Mouse (Mus musculus): ENCODE data around the gene Dnajb2. TPM values are rescaled to one million over a fixed set of nuclear protein-coding genes. Genes with fewer than 3 reads are reported as not detected.

Gene Dnajb2
- polyA plus RNA-seq, 1 experiment, result 27.7 TPM

GRCm38 (mm10) chr1:75216797-75217585 is 19.2 kb upstream of the Dnajb2 start:
- Histone ChIP-seq H3K79me3 (ENCODE audit: low read depth) (peaks cover 43% of the 10 kb centered on the region), H3K4me3 (ENCODE audit: insufficient read depth, poor library complexity, severe bottlenecking) (no peak overlapping the region), H3K79me2 (ENCODE audit: control insufficient read depth, insufficient read depth) (peaks cover 72% of the 10 kb centered on the region), H3K27me3 (ENCODE audit: control insufficient read depth, insufficient read depth, insufficient read length) (no peaks in the 10 kb centered on the region), H3K36me3 (ENCODE audit: control insufficient read depth, insufficient read depth) (peaks cover 52% of the 10 kb centered on the region), H3ac (ENCODE audit: control insufficient read depth, insufficient read length, low read depth) (no peak overlapping the region)
- TF ChIP-seq MYOG (IDR thresholded peaks at IDR 0.05; ENCODE audit: control insufficient read depth, extremely low read depth, insufficient read length) (no peak), CEBPB (IDR thresholded peaks at IDR 0.05; ENCODE audit: low read depth) (no peak), MYOD1 (IDR thresholded peaks at IDR 0.05; ENCODE audit: control insufficient read depth, insufficient read length, low read depth) (no peak), USF1 (IDR thresholded peaks at IDR 0.05; ENCODE audit: low read depth) (no peak), FOSL1 (IDR thresholded peaks at IDR 0.05; ENCODE audit: insufficient read depth, low read length, poor library complexity, severe bottlenecking) (no peak), CTCF (IDR thresholded peaks at IDR 0.05; ENCODE audit: control insufficient read depth, insufficient read depth, insufficient read length) (no peak), MAX (IDR thresholded peaks at IDR 0.05) (no peak)

- Histone ChIP-seq H3K79me2 (ENCODE audit: control insufficient read depth, insufficient read depth) (peaks cover 64% of the 10 kb centered on the region), H3K79me3 (ENCODE audit: low read depth) (peaks cover 38% of the 10 kb centered on the region), H3ac (ENCODE audit: control insufficient read depth, insufficient read length, low read depth) (peak overlapping the region; percentile 2), H3K27me3 (ENCODE audit: control insufficient read depth, insufficient read depth, insufficient read length) (no peaks in the 10 kb centered on the region), H3K4me3 (ENCODE audit: insufficient read depth, poor library complexity, severe bottlenecking) (peak overlapping the region; percentile 91), H3K36me3 (ENCODE audit: control insufficient read depth, insufficient read depth) (peaks cover 44% of the 10 kb centered on the region)
- TF ChIP-seq CTCF (IDR thresholded peaks at IDR 0.05; ENCODE audit: control insufficient read depth, insufficient read depth, insufficient read length) (no peak), MAX (IDR thresholded peaks at IDR 0.05) (no peak), FOSL1 (IDR thresholded peaks at IDR 0.05; ENCODE audit: insufficient read depth, low read length, poor library complexity, severe bottlenecking) (no peak), USF1 (IDR thresholded peaks at IDR 0.05; ENCODE audit: low read depth) (no peak), CEBPB (IDR thresholded peaks at IDR 0.05; ENCODE audit: low read depth) (no peak), MYOD1 (IDR thresholded peaks at IDR 0.05; ENCODE audit: control insufficient read depth, insufficient read length, low read depth) (no peak), MYOG (IDR thresholded peaks at IDR 0.05; ENCODE audit: control insufficient read depth, extremely low read depth, insufficient read length) (no peak)
These were observed 18.3 kb upstream of the Dnajb2 start for GRCm38 (mm10) chr1:75217893-75218226.

GRCm38 (mm10) chr1:75218227-75219001 is 17.8 kb upstream of the Dnajb2 start:
- no peaks in the 10 kb centered on the region for H3K27me3 ChIP-seq (ENCODE audit: control insufficient read depth, insufficient read depth, insufficient read length)
- peaks cover 38% of the 10 kb centered on the region for H3K36me3 ChIP-seq (ENCODE audit: control insufficient read depth, insufficient read depth)
- H3K4me3 ChIP-seq (ENCODE audit: insufficient read depth, poor library complexity, severe bottlenecking), result peak overlapping the region; percentile 91
- TF ChIP-seq CTCF (IDR thresholded peaks at IDR 0.05; ENCODE audit: control insufficient read depth, insufficient read depth, insufficient read length) (no peak), FOSL1 (IDR thresholded peaks at IDR 0.05; ENCODE audit: insufficient read depth, low read length, poor library complexity, severe bottlenecking) (no peak), MYOD1 (IDR thresholded peaks at IDR 0.05; ENCODE audit: control insufficient read depth, insufficient read length, low read depth) (peak; percentile 68), MAX (IDR thresholded peaks at IDR 0.05) (peak; percentile 24), CEBPB (IDR thresholded peaks at IDR 0.05; ENCODE audit: low read depth) (no peak), USF1 (IDR thresholded peaks at IDR 0.05; ENCODE audit: low read depth) (no peak)
- H3K79me3 ChIP-seq (ENCODE audit: low read depth), result peaks cover 33% of the 10 kb centered on the region
- H3K79me2 ChIP-seq (ENCODE audit: control insufficient read depth, insufficient read depth), result peaks cover 58% of the 10 kb centered on the region
- H3ac ChIP-seq (ENCODE audit: control insufficient read depth, insufficient read length, low read depth), result peak overlapping the region; percentile 71

GRCm38 (mm10) chr1:75219078-75219477 is 17.1 kb upstream of the Dnajb2 start:
- peaks cover 28% of the 10 kb centered on the region for H3K79me3 ChIP-seq (ENCODE audit: low read depth)
- H3K27me3 ChIP-seq (ENCODE audit: control insufficient read depth, insufficient read depth, insufficient read length), result no peaks in the 10 kb centered on the region
- peaks cover 32% of the 10 kb centered on the region for H3K36me3 ChIP-seq (ENCODE audit: control insufficient read depth, insufficient read depth)
- peak overlapping the region; percentile 91 for H3K4me3 ChIP-seq (ENCODE audit: insufficient read depth, poor library complexity, severe bottlenecking)
- peak overlapping the region; percentile 71 for H3ac ChIP-seq (ENCODE audit: control insufficient read depth, insufficient read length, low read depth)
- H3K79me2 ChIP-seq (ENCODE audit: control insufficient read depth, insufficient read depth), result peaks cover 51% of the 10 kb centered on the region
- TF ChIP-seq CTCF (IDR thresholded peaks at IDR 0.05; ENCODE audit: control insufficient read depth, insufficient read depth, insufficient read length) (no peak), MYOG (IDR thresholded peaks at IDR 0.05; ENCODE audit: control insufficient read depth, extremely low read depth, insufficient read length) (no peak), MYOD1 (IDR thresholded peaks at IDR 0.05; ENCODE audit: control insufficient read depth, insufficient read length, low read depth) (no peak), USF1 (IDR thresholded peaks at IDR 0.05; ENCODE audit: low read depth) (no peak), MAX (IDR thresholded peaks at IDR 0.05) (no peak), FOSL1 (IDR thresholded peaks at IDR 0.05; ENCODE audit: insufficient read depth, low read length, poor library complexity, severe bottlenecking) (no peak), CEBPB (IDR thresholded peaks at IDR 0.05; ENCODE audit: low read depth) (no peak)

GRCm38 (mm10) chr1:75219531-75219930 is 16.7 kb upstream of the Dnajb2 start, which contains the start of gene Tuba4a:
Gene Tuba4a (minus strand): TSS chr1:75219865.
- Histone ChIP-seq H3K4me3 (ENCODE audit: insufficient read depth, poor library complexity, severe bottlenecking) (peak within 1 kb of the TSS; percentile 91), H3K36me3 (ENCODE audit: control insufficient read depth, insufficient read depth) (peaks cover 30% of the 10 kb centered on the region), H3K79me2 (ENCODE audit: control insufficient read depth, insufficient read depth) (peaks cover 47% of the 10 kb centered on the region), H3K27me3 (ENCODE audit: control insufficient read depth, insufficient read depth, insufficient read length) (no peaks in the 10 kb centered on the region), H3ac (ENCODE audit: control insufficient read depth, insufficient read length, low read depth) (peak within 1 kb of the TSS; percentile 71), H3K79me3 (ENCODE audit: low read depth) (peaks cover 28% of the 10 kb centered on the region)
- TF ChIP-seq USF1 (IDR thresholded peaks at IDR 0.05; ENCODE audit: low read depth) (no peak), CEBPB (IDR thresholded peaks at IDR 0.05; ENCODE audit: low read depth) (no peak), FOSL1 (IDR thresholded peaks at IDR 0.05; ENCODE audit: insufficient read depth, low read length, poor library complexity, severe bottlenecking) (no peak), MYOD1 (IDR thresholded peaks at IDR 0.05; ENCODE audit: control insufficient read depth, insufficient read length, low read depth) (no peak), MYOG (IDR thresholded peaks at IDR 0.05; ENCODE audit: control insufficient read depth, extremely low read depth, insufficient read length) (no peak)
